Mouse (Mus musculus) ovary, postnatal 36 days (tissue): Measurements from ENCODE around the gene Prkag2.
"Not testable (repeated sequence)": the region's sequence is repeated elsewhere in the genome, so short reads cannot be mapped to it uniquely, and the experiment has no call there.

ENCODE experiments used
- DNase-seq: peaks from one replicate; pipeline ENCODE4 v3.0.0; 2022; ENCODE audit warnings: low spot score, mixed read lengths

Gene Prkag2

GRCm38 (mm10) chr5:25086234-25086633 is 14.2 kb downstream of the Prkag2 start:
- peak; percentile 52 for DNase-seq

- no peak for DNase-seq
Measured at GRCm38 (mm10) chr5:25085170-25085569, 15.3 kb downstream of the Prkag2 start.

GRCm38 (mm10) chr5:25083816-25084215 is 16.6 kb downstream of the Prkag2 start:
- no peak for DNase-seq

- DNase-seq, result peak; percentile 57
Measured at GRCm38 (mm10) chr5:25082542-25082941, 17.9 kb downstream of the Prkag2 start.

GRCm38 (mm10) chr5:25081545-25081944 is 18.9 kb downstream of the Prkag2 start:
- DNase-seq, result no peak

- no peak for DNase-seq
Measured at GRCm38 (mm10) chr5:25080994-25081393, 19.4 kb downstream of the Prkag2 start.

- DNase-seq, result no peak
Measured at GRCm38 (mm10) chr5:25080438-25080945, 19.9 kb downstream of the Prkag2 start.

- DNase-seq, result no peak
Measured at GRCm38 (mm10) chr5:25079766-25080265, 20.6 kb downstream of the Prkag2 start.

GRCm38 (mm10) chr5:25077873-25078651 is 22.4 kb downstream of the Prkag2 start:
- no peak for DNase-seq

- DNase-seq, result not testable (repeated sequence)
Measured at GRCm38 (mm10) chr5:25077258-25077657, 23.2 kb downstream of the Prkag2 start.

GRCm38 (mm10) chr5:25075623-25076022 is 24.8 kb downstream of the Prkag2 start:
- no peak for DNase-seq

GRCm38 (mm10) chr5:25069815-25070214 is 30.6 kb downstream of the Prkag2 start:
- DNase-seq, result no peak

GRCm38 (mm10) chr5:25067122-25067521 is 33.3 kb downstream of the Prkag2 start:
- peak; percentile 57 for DNase-seq

GRCm38 (mm10) chr5:25064270-25065232 is 35.9 kb downstream of the Prkag2 start:
- no peak for DNase-seq

GRCm38 (mm10) chr5:25062506-25063132 is 37.8 kb downstream of the Prkag2 start:
- no peak for DNase-seq

GRCm38 (mm10) chr5:25058853-25059741 is 41.3 kb downstream of the Prkag2 start:
- DNase-seq, result no peak

- no peak for DNase-seq
Measured at GRCm38 (mm10) chr5:25058417-25058816, 42.0 kb downstream of the Prkag2 start.

GRCm38 (mm10) chr5:25055288-25055687 is 45.2 kb downstream of the Prkag2 start:
- DNase-seq, result no peak

- DNase-seq, result no peak
Measured at GRCm38 (mm10) chr5:25053971-25054658, 46.3 kb downstream of the Prkag2 start.

- DNase-seq, result no peak
Measured at GRCm38 (mm10) chr5:25050827-25051226, 49.6 kb downstream of the Prkag2 start.
